Mouse (Mus musculus) heart, embryonic 10.5 days (tissue): ENCODE measurements at regions not wholly inside any gene's neighbourhood (a gene's known extent, or its start where the extent isn't known, plus 50 kb on each side); places are given as distances from the start of the nearest gene placed in this dataset.
A peak's percentile ranks its signal among the peaks of the same experiment; 100 is the strongest.

Source experiments
- DNase-seq: peaks from one replicate; pipeline ENCODE4 v3.0.0-alpha.2; 2017; ENCODE audit warnings: low spot score
- H3K27ac ChIP-seq: fragments of 300-500 bp; sonication (generic); 2 replicates; pipeline ENCODE4 v1.5.1; 2016; ENCODE audit warnings: mild to moderate bottlenecking
- H3K27me3 ChIP-seq: fragments of 300-500 bp; sonication (generic); 2 replicates; pipeline ENCODE4 v1.6.1; 2016; ENCODE audit warnings: mild to moderate bottlenecking; ENCODE audit not compliant: poor library complexity, insufficient read depth, severe bottlenecking
- H3K36me3 ChIP-seq: fragments of 300-500 bp; sonication (generic); 2 replicates; pipeline ENCODE4 v1.6.1; 2016; ENCODE audit warnings: mild to moderate bottlenecking, moderate library complexity
- H3K4me1 ChIP-seq: fragments of 300-500 bp; sonication (generic); 2 replicates; pipeline ENCODE4 v1.6.1; 2016; ENCODE audit warnings: mild to moderate bottlenecking
- H3K4me3 ChIP-seq: fragments of 300-500 bp; sonication (generic); 2 replicates; pipeline ENCODE4 v1.5.1; 2016; ENCODE audit warnings: mild to moderate bottlenecking, moderate library complexity
- H3K9me3 ChIP-seq: fragments of 300-500 bp; sonication (generic); 2 replicates; pipeline ENCODE4 v1.6.1; 2016; ENCODE audit warnings: mild to moderate bottlenecking, moderate library complexity
- WGBS: fragments of 180-500 bp; shearing (Covaris S2); methylation state at CpG from one replicate; pipeline ENCODE4 v1.1.7; 2016; 5-methylcytosine and 5-hydroxymethylcytosine counted together

GRCm38 (mm10) chr14:46013232-46013631 is 355.3 kb upstream of the Ddhd1 start:
- peaks cover 12% of the 10 kb centered on the region for H3K4me1 ChIP-seq
- H3K4me3 ChIP-seq = no peak overlapping the region
- WGBS = 96% methylated on average over 2 of the region's 2 CpGs
- no peak for DNase-seq
- no peaks in the 10 kb centered on the region for H3K9me3 ChIP-seq
- no peaks in the 10 kb centered on the region for H3K36me3 ChIP-seq
- H3K27me3 ChIP-seq = no peaks in the 10 kb centered on the region
- H3K27ac ChIP-seq = no peak overlapping the region

GRCm38 (mm10) chr14:46014090-46014489 is 356.1 kb upstream of the Ddhd1 start:
- H3K27me3 ChIP-seq = no peaks in the 10 kb centered on the region
- WGBS = 56% methylated on average over 2 of the region's 2 CpGs
- peaks cover 16% of the 10 kb centered on the region for H3K4me1 ChIP-seq
- no peaks in the 10 kb centered on the region for H3K36me3 ChIP-seq
- DNase-seq = no peak
- no peak overlapping the region for H3K27ac ChIP-seq
- no peak overlapping the region for H3K4me3 ChIP-seq
- no peaks in the 10 kb centered on the region for H3K9me3 ChIP-seq

GRCm38 (mm10) chr14:46015682-46016400 is 357.9 kb upstream of the Ddhd1 start:
- no peak for DNase-seq
- Histone ChIP-seq H3K27ac (no peak overlapping the region), H3K27me3 (no peaks in the 10 kb centered on the region), H3K4me3 (no peak overlapping the region), H3K36me3 (no peaks in the 10 kb centered on the region), H3K4me1 (peaks cover 19% of the 10 kb centered on the region), H3K9me3 (no peaks in the 10 kb centered on the region)
- 87% methylated on average over 6 of the region's 6 CpGs for WGBS

- WGBS = 55% methylated on average over 4 of the region's 4 CpGs
- Histone ChIP-seq H3K4me1 (peaks cover 19% of the 10 kb centered on the region), H3K36me3 (no peaks in the 10 kb centered on the region), H3K27ac (peak overlapping the region; percentile 25; the same call in 1 of the 2 replicates), H3K4me3 (no peak overlapping the region), H3K27me3 (no peaks in the 10 kb centered on the region), H3K9me3 (no peaks in the 10 kb centered on the region)
- DNase-seq = no peak
Observed at GRCm38 (mm10) chr14:46016701-46017106, 358.8 kb upstream of the Ddhd1 start.

- Histone ChIP-seq H3K9me3 (no peaks in the 10 kb centered on the region), H3K4me1 (peaks cover 19% of the 10 kb centered on the region), H3K27ac (0 out of 2 replicates have a peak overlapping the region, but pooled peaks have one; percentile 25), H3K27me3 (no peaks in the 10 kb centered on the region), H3K4me3 (no peak overlapping the region), H3K36me3 (no peaks in the 10 kb centered on the region)
- no peak for DNase-seq
- 67% methylated on average over 3 of the region's 3 CpGs for WGBS
Observed at GRCm38 (mm10) chr14:46017286-46017685, 359.3 kb upstream of the Ddhd1 start.

GRCm38 (mm10) chr14:46017976-46018375 is 360.0 kb upstream of the Ddhd1 start:
- WGBS = 75% methylated on average over 6 of the region's 6 CpGs
- no peak for DNase-seq
- Histone ChIP-seq H3K4me3 (no peak overlapping the region), H3K9me3 (no peaks in the 10 kb centered on the region), H3K36me3 (no peaks in the 10 kb centered on the region), H3K4me1 (peaks cover 19% of the 10 kb centered on the region), H3K27me3 (no peaks in the 10 kb centered on the region), H3K27ac (no peak overlapping the region)

GRCm38 (mm10) chr14:46019240-46020025 is 359.8 kb upstream of the Gm15217 start:
- Histone ChIP-seq H3K27ac (no peak overlapping the region), H3K4me3 (no peak overlapping the region), H3K9me3 (no peaks in the 10 kb centered on the region), H3K4me1 (peaks cover 19% of the 10 kb centered on the region), H3K36me3 (no peaks in the 10 kb centered on the region), H3K27me3 (no peaks in the 10 kb centered on the region)
- DNase-seq = no peak
- WGBS = 77% methylated on average over 14 of the region's 14 CpGs

GRCm38 (mm10) chr14:46034301-46034700 is 344.9 kb upstream of the Gm15217 start:
- H3K27me3 ChIP-seq = no peaks in the 10 kb centered on the region
- H3K36me3 ChIP-seq = no peaks in the 10 kb centered on the region
- WGBS = 85% methylated on average over 8 of the region's 8 CpGs
- H3K27ac ChIP-seq = no peak overlapping the region
- no peaks in the 10 kb centered on the region for H3K9me3 ChIP-seq
- H3K4me3 ChIP-seq = no peak overlapping the region
- H3K4me1 ChIP-seq = no peaks in the 10 kb centered on the region
- DNase-seq = no peak

GRCm38 (mm10) chr14:46060622-46061381 is 318.4 kb upstream of the Gm15217 start:
- H3K27ac ChIP-seq = no peak overlapping the region
- peak overlapping the region; percentile 37 for H3K4me3 ChIP-seq
- H3K36me3 ChIP-seq = no peaks in the 10 kb centered on the region
- peaks cover 6% of the 10 kb centered on the region; the same call in 1 of the 2 replicates for H3K4me1 ChIP-seq
- no peaks in the 10 kb centered on the region for H3K9me3 ChIP-seq
- 37% methylated on average over 14 of the region's 14 CpGs for WGBS
- H3K27me3 ChIP-seq = no peaks in the 10 kb centered on the region
- DNase-seq = no peak

GRCm38 (mm10) chr14:46067102-46067801 is 312.0 kb upstream of the Gm15217 start:
- Histone ChIP-seq H3K4me1 (peaks cover 14% of the 10 kb centered on the region; the same call in 1 of the 2 replicates), H3K27ac (peak overlapping the region; percentile 53), H3K9me3 (no peaks in the 10 kb centered on the region), H3K36me3 (no peaks in the 10 kb centered on the region), H3K4me3 (no peak overlapping the region), H3K27me3 (no peaks in the 10 kb centered on the region)
- 48% methylated on average over 5 of the region's 5 CpGs for WGBS
- DNase-seq = peak; percentile 80

GRCm38 (mm10) chr14:46071244-46071643 is 308.0 kb upstream of the Gm15217 start:
- DNase-seq = no peak
- no peak overlapping the region for H3K4me3 ChIP-seq
- no peaks in the 10 kb centered on the region for H3K9me3 ChIP-seq
- H3K27ac ChIP-seq = no peak overlapping the region
- H3K36me3 ChIP-seq = no peaks in the 10 kb centered on the region
- 85% methylated on average over 5 of the region's 5 CpGs for WGBS
- H3K4me1 ChIP-seq = peaks cover 17% of the 10 kb centered on the region; the same call in 1 of the 2 replicates
- no peaks in the 10 kb centered on the region for H3K27me3 ChIP-seq

GRCm38 (mm10) chr14:46076738-46077137 is 302.5 kb upstream of the Gm15217 start:
- H3K27ac ChIP-seq = no peak overlapping the region
- no peaks in the 10 kb centered on the region for H3K36me3 ChIP-seq
- no peaks in the 10 kb centered on the region for H3K9me3 ChIP-seq
- no peak for DNase-seq
- H3K4me1 ChIP-seq = 0 out of 2 replicates have a peak, but pooled peaks cover 3% of the 10 kb centered on the region
- 86% methylated on average over 2 of the region's 2 CpGs for WGBS
- no peak overlapping the region for H3K4me3 ChIP-seq
- H3K27me3 ChIP-seq = no peaks in the 10 kb centered on the region
